Mouse (Mus musculus) kidney, adult 2 months (tissue): ENCODE measurements around the gene Sphk1. TPM values are rescaled to one million over a fixed set of nuclear protein-coding genes. Genes with fewer than 3 reads are reported as not detected.

Source experiments
- DNase-seq: peaks from one replicate; pipeline ENCODE4 v3.0.0; 2021
- H3K27ac ChIP-seq: fragments of 200-500 bp; 2 replicates; pipeline ENCODE4 v1.5.1; 2012; ENCODE audit warnings: low read depth, low read length, control low read depth, inconsistent platforms; ENCODE audit not compliant: insufficient read depth
- H3K27me3 ChIP-seq: fragments of 200-500 bp; replicated peaks from 2 replicates; pipeline ENCODE4 v1.6.1; 2012; ENCODE audit warnings: mild to moderate bottlenecking, moderate library complexity, low read length, inconsistent platforms; ENCODE audit not compliant: control insufficient read depth, insufficient read depth
- H3K36me3 ChIP-seq: fragments of 200-500 bp; 2 replicates; pipeline ENCODE4 v1.6.1; 2012; ENCODE audit warnings: mild to moderate bottlenecking, moderate library complexity, low read length, inconsistent platforms; ENCODE audit not compliant: control insufficient read depth, insufficient read depth
- H3K4me1 ChIP-seq: fragments of 200-500 bp; 2 replicates; pipeline ENCODE4 v1.6.1; 2011; ENCODE audit warnings: low read length; ENCODE audit not compliant: control insufficient read depth, insufficient read depth
- H3K4me3 ChIP-seq: fragments of 200-500 bp; 2 replicates; pipeline ENCODE4 v1.5.1; 2011; ENCODE audit warnings: mild to moderate bottlenecking, low read depth, low read length, control low read depth; ENCODE audit not compliant: insufficient read depth
- CTCF ChIP-seq: fragments of 200-500 bp; conservative IDR thresholded peaks from 2 replicates; pipeline ENCODE4 v1.5.1; 2011; ENCODE audit warnings: low read depth, mild to moderate bottlenecking, control low read depth, low read length, moderate library complexity, mixed read lengths; ENCODE audit not compliant: insufficient read depth, insufficient read length
- POLR2A ChIP-seq: fragments of 200-500 bp; IDR thresholded peaks from one replicate; pipeline ENCODE4 v1.6.1; 2011; ENCODE audit warnings: low read depth, low read length, control low read depth
- whole genome bisulfite sequencing: fragments of 180-500 bp; shearing (Covaris S2); methylation state at CpG from one replicate; pipeline ENCODE4 v1.1.7; 2018; 5-methylcytosine and 5-hydroxymethylcytosine counted together
- polyA plus RNA-seq: library from polyadenylated mRNA; depleted of rRNA; stranded (reverse); fragments of >200 nt; gene quantifications from 2 replicates; pipeline ENCODE4 v1.2.3, GENCODE M21; 2012

The Sphk1 gene
- polyA plus RNA-seq, 1 experiment: 9.9 TPM

GRCm38 (mm10) chr11:116522046-116522445 is 8.7 kb upstream of the Sphk1 start:
- no peak overlapping the region for H3K27ac ChIP-seq
- H3K4me1 ChIP-seq: peaks cover 3% of the 10 kb centered on the region; the same call in 1 of the 2 replicates
- H3K36me3 ChIP-seq: no peaks in the 10 kb centered on the region
- TF ChIP-seq POLR2A: no peak
- no peak for TF ChIP-seq CTCF
- no peak overlapping the region for H3K4me3 ChIP-seq
- no peaks in the 10 kb centered on the region for H3K27me3 ChIP-seq
- DNase-seq: no peak
- 88% methylated on average over 3 of the region's 3 CpGs for WGBS

GRCm38 (mm10) chr11:116522886-116523698 is 7.6 kb upstream of the Sphk1 start:
- 45% methylated on average over 16 of the region's 16 CpGs for WGBS
- H3K4me3 ChIP-seq: no peak overlapping the region
- no peaks in the 10 kb centered on the region for H3K27me3 ChIP-seq
- peak; percentile 61 for DNase-seq
- peak overlapping the region; percentile 14 for H3K27ac ChIP-seq
- H3K4me1 ChIP-seq: peaks cover 3% of the 10 kb centered on the region; the same call in 1 of the 2 replicates
- no peak for TF ChIP-seq POLR2A
- no peak for TF ChIP-seq CTCF
- no peaks in the 10 kb centered on the region for H3K36me3 ChIP-seq

GRCm38 (mm10) chr11:116523699-116524189 is 7.0 kb upstream of the Sphk1 start:
- Histone ChIP-seq H3K4me3 (no peak overlapping the region), H3K27me3 (no peaks in the 10 kb centered on the region), H3K36me3 (no peaks in the 10 kb centered on the region), H3K27ac (peak overlapping the region; percentile 44), H3K4me1 (peaks cover 3% of the 10 kb centered on the region; the same call in 1 of the 2 replicates)
- 40% methylated on average over 5 of the region's 5 CpGs for WGBS
- DNase-seq: peak; percentile 51
- no peak for TF ChIP-seq CTCF
- TF ChIP-seq POLR2A: no peak

GRCm38 (mm10) chr11:116528636-116529320 is 1.9 kb upstream of the Sphk1 start:
- Histone ChIP-seq H3K4me1 (peaks cover 3% of the 10 kb centered on the region; the same call in 1 of the 2 replicates), H3K36me3 (no peaks in the 10 kb centered on the region), H3K27me3 (no peaks in the 10 kb centered on the region), H3K4me3 (no peak overlapping the region), H3K27ac (no peak overlapping the region)
- WGBS: 92% methylated on average over 8 of the region's 8 CpGs
- TF ChIP-seq POLR2A (no peak), CTCF (no peak)
- no peak for DNase-seq

- H3K27ac ChIP-seq: no peak overlapping the region
- peak overlapping the region; percentile 57 for H3K4me3 ChIP-seq
- no peaks in the 10 kb centered on the region for H3K36me3 ChIP-seq
- TF ChIP-seq POLR2A (no peak), CTCF (no peak)
- H3K4me1 ChIP-seq: no peaks in the 10 kb centered on the region
- WGBS: 3% methylated on average over 48 of the region's 48 CpGs
- H3K27me3 ChIP-seq: no peaks in the 10 kb centered on the region
- DNase-seq: no peak
These were observed 856 bp downstream of the Sphk1 start for GRCm38 (mm10) chr11:116531371-116532191.

- peak overlapping the region; percentile 12; the same call in 1 of the 2 replicates for H3K27ac ChIP-seq
- WGBS: under 1% methylated on average over 30 of the region's 30 CpGs
- peak; percentile 24 for DNase-seq
- H3K36me3 ChIP-seq: no peaks in the 10 kb centered on the region
- H3K4me3 ChIP-seq: peak overlapping the region; percentile 57
- no peaks in the 10 kb centered on the region for H3K27me3 ChIP-seq
- no peaks in the 10 kb centered on the region for H3K4me1 ChIP-seq
- no peak for TF ChIP-seq POLR2A
These were observed 1.6 kb downstream of the Sphk1 start for GRCm38 (mm10) chr11:116532262-116532809.
